Comparison of ENCODE assay signal across 8 mouse cellular contexts in the genomic region with DNA sequence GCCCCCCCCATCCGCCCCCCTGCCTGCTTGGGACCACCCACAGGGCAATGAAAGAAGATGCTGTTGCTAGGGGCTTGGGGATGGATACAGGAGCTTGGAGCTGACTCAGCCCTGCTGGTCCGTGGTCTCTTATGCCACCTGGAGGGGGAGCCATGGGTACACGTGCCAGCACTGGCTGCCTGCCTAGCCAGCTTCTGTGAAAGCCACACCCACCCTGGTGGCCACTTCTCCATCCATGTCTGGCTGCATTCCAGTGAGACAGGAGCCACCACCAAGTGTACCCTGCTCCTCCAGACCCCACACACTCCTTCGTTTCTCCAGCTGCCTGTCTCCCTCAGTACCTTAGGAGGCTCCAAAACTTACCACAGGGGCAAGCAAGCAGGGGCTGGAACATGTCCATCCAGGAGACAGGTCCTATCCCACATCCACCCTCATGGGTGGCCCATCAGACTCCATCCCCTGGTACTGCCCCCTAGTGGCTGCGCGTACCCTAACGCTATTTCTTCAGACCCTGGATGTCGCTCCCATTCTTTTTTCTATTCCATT. TPM values are rescaled to one million over a fixed set of nuclear protein-coding genes. Genes with fewer than 3 reads are reported as not detected.
DNase-seq lines count a peak whose midpoint lies in the region; ATAC-seq and TF ChIP-seq lines count a peak whose summit lies in the region.

No protein-coding gene starts in this region.

- peak; percentile 82 to 89 for DNase-seq in heart, postnatal 14 days
- peak; percentile 54 to 69 for DNase-seq in layer of hippocampus, adult 2 months (ENCODE audit: low spot score in 2 of 2)
- DNase-seq in lung, postnatal 0 days (ENCODE audit: low spot score), result peak; percentile 95
- peak; percentile 58 for DNase-seq in ovary, postnatal 10 days (ENCODE audit: low spot score)
- peak; percentile 56 to 67 for DNase-seq in thymus, postnatal 36 days

- H3K36me3 ChIP-seq in E14TG2a.4 (ENCODE audit: insufficient read depth, low read length), result peaks cover 62% of the 10 kb centered on the region
- H3K36me3 ChIP-seq in lung, postnatal 0 days (ENCODE audit: insufficient read depth, low read length), result no peaks in the 10 kb centered on the region

- peaks cover 90% of the 10 kb centered on the region for H3K4me1 ChIP-seq in E14TG2a.4 (replicated peaks; ENCODE audit: low read depth, low read length)
- peaks cover 6% of the 10 kb centered on the region for H3K4me1 ChIP-seq in bone marrow, adult 2 months (ENCODE audit: control insufficient read depth, insufficient read depth, low read length)
- peaks cover 34% of the 10 kb centered on the region for H3K4me1 ChIP-seq in lung, postnatal 0 days (ENCODE audit: insufficient read depth, low read depth, low read length)

- no peaks in the 10 kb centered on the region for H3K27me3 ChIP-seq in E14TG2a.4 (ENCODE audit: insufficient read depth, low read length)
- H3K27me3 ChIP-seq in lung, postnatal 0 days (replicated peaks; ENCODE audit: insufficient read depth, low read length), result no peaks in the 10 kb centered on the region

- H3K4me2 ChIP-seq in lung, postnatal 0 days (replicated peaks; ENCODE audit: low read depth, low read length), result peak overlapping the region; percentile 1

- no peak overlapping the region; the same call in 1 of the 2 replicates for H3K4me3 ChIP-seq in E14TG2a.4 (replicated peaks; ENCODE audit: low read length)
- no peak overlapping the region for H3K4me3 ChIP-seq in bone marrow, adult 2 months (replicated peaks; ENCODE audit: control insufficient read depth, low read depth, low read length)
- no peak overlapping the region for H3K4me3 ChIP-seq in layer of hippocampus, adult 2 months
- H3K4me3 ChIP-seq in lung, postnatal 0 days (ENCODE audit: low read depth, low read length), result no peak overlapping the region

- peak; percentile 16; the same call in 1 of the 2 replicates for TF ChIP-seq POLR2A in bone marrow, adult 2 months (IDR thresholded peaks at IDR 0.05; ENCODE audit: borderline replicate concordance, control insufficient read depth, low read depth, low read length)

- no peak overlapping the region for H3K9ac ChIP-seq in lung, postnatal 0 days (replicated peaks; ENCODE audit: low read depth)

- WGBS in bone marrow, adult 2 months, result 7% methylated on average over 8 of the region's 8 CpGs
- 12% methylated on average over 8 of the region's 8 CpGs for WGBS in lung, postnatal 0 days

- intact Hi-C loops in heart, postnatal 14 days (cut with DNase I), result no loop called here

- peak; percentile 61 for ATAC-seq in erythroblast, adult 5-6 weeks (replicated peaks; ENCODE audit: low FRiP score, poor library complexity, severe bottlenecking)
- peak; percentile 65 for ATAC-seq in lung, postnatal 0 days

- 0 out of 2 replicates have a peak, but pooled peaks have one; percentile 59 for TF ChIP-seq EP300 in lung, postnatal 0 days (IDR thresholded peaks at IDR 0.05)

- H3K9me3 ChIP-seq in E14TG2a.4 (ENCODE audit: low read length), result no peaks in the 10 kb centered on the region
- H3K9me3 ChIP-seq in lung, postnatal 0 days (ENCODE audit: low read length), result no peaks in the 10 kb centered on the region

- H3K27ac ChIP-seq in bone marrow, adult 2 months (ENCODE audit: control insufficient read depth, insufficient read depth, low read depth, low read length, poor library complexity), result no peak overlapping the region
- H3K27ac ChIP-seq in layer of hippocampus, adult 2 months, result peak overlapping the region; percentile 43; the same call in 1 of the 2 replicates
- peak overlapping the region; percentile 74 for H3K27ac ChIP-seq in lung, postnatal 0 days (ENCODE audit: low read length)

- peak; percentile 87 for TF ChIP-seq CTCF in E14TG2a.4 (conservative IDR thresholded peaks at IDR 0.05; ENCODE audit: low read length)
- TF ChIP-seq CTCF in bone marrow, adult 2 months (IDR thresholded peaks at IDR 0.05; ENCODE audit: control insufficient read depth, insufficient read depth, low read length), result peak; percentile 78
- TF ChIP-seq CTCF in layer of hippocampus, adult 2 months (conservative IDR thresholded peaks at IDR 0.05), result peak; percentile 86
- TF ChIP-seq CTCF in lung, postnatal 0 days (IDR thresholded peaks at IDR 0.05), result peak; percentile 82

RNA-seq across cellular contexts. Expression of a gene that starts 29.7 kb away (rescaled TPM):
- polyA plus RNA-seq in bone marrow, adult 2 months (2011; ENCODE audit: insufficient read depth, insufficient read length, low replicate concordance, missing spikeins), result 2.2 and 5.8 TPM in 2 replicates
- 2.1 and 3.3 TPM in 2 replicates for total RNA-seq in erythroblast, adult 5-6 weeks (2015; ENCODE audit: low replicate concordance)
- 0.84 and 2.0 TPM in 2 replicates for total RNA-seq in erythroblast, adult 5-6 weeks (2017; ENCODE audit: low replicate concordance)
- 10 to 100 TPM in 1 of 2 experiments, 1 to 10 TPM in 1; 7.8 to 10.0 TPM for total RNA-seq in heart, postnatal 14 days (2021)
- 10 to 100 TPM; 19.9 to 20.7 TPM for total RNA-seq in layer of hippocampus, adult 2 months (2021)
- 5.9 and 6.6 TPM in 2 replicates for polyA plus RNA-seq in lung, postnatal 0 days (2015; fragmentation: Nextera tagmentation; extraction: Ambion mirVana)
